Mouse (Mus musculus): Measurements from ENCODE around the gene Galm.
A peak's percentile ranks its signal among the peaks of the same experiment; 100 is the strongest.

Gene Galm

DNA sequence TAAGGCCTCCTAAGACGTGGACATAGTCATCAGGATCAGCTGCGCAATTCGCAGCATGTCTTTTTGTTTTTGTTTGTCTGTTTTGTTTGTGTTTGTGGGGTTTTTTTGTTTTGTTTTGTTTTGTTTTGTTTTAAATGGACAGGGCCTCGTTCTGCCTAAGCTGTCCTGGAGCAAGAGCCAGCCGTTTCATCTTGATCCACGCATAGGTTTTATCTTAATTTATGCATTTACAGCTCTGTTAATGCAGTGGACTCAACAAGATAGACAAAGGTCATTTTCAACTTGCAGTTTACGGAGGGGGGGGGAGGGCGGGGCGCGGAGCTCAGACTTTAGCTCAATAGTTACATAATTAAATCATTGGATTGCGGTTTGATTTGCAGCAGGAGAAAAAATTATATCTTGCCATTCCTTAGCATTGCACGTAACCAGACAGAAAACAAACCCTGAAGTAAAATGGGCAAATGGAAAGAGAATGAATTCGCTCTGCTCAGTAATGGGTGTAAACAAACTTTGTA lies 1.3 kb downstream of the Galm start:
- DNase-seq (ENCODE audit: low spot score), result no peak

DNA sequence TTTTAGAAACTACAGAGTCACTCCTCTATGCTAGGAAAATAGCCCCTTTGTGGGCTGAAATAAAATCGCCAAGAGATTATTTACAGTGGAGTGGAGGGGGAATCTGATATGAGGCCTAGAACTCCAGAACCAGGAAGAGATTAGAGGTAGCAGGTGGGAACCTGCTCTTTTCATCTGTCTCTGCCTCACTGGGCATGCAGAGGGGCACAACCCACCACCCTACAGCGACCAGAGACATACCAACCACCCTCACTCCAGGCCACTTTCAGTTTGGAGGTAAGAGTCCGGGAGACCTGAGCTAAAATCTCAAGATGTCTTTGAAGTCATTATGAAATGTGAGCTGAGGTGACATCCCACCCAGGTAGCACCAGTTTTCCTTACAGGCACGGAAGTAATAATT lies 2.1 kb downstream of the Galm start:
- DNase-seq (ENCODE audit: low spot score), result no peak

DNA sequence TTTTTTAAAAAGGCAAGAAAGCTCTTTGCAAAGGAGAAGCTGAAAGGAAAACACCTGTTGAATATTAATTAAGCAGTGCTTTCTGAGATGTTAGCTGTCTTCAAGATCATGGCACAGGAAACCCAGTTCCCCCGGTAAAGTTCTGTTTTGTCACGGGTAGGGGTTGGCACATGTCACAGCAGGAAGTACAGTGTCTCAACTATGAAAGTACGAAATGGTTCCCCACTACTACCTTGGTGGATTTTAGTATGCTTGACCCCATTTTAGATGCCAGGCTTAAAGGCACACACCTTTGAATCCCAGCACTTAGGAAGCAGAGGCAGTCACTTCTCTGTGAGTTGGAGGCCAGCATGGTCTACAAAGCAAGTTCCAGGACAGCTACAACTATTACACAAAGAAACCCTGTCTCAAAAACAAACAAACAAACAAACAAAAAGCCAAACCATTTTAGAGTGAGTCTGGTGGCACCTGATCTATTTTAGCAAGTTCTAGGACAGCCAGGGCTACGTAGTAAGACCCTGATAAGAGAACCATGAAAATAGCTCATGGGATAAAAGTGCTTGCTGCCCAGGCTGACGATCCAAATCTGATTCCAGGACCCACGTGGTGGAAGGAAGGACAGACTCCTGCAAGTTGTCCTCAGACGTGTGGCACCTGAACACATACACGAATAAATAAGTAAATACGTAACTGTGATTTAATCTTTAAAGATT lies 3.6 kb downstream of the Galm start:
- peak; percentile 51 for DNase-seq (ENCODE audit: low spot score)

DNA sequence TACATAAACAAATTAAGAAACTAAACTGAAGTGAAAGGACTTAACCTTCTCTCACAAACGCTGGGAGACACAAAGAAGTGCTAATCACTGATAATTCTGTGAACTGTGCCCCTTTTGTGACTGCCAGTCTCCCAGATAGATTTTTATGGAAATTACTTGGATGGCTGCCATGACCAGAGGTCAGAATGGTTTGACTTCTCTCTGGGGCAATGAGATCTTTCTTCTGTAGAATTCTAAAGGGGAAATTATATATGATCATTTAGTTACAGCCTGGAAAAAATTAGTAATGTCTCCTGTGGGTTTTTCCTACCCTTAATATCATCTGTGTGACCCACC lies 4.1 kb downstream of the Galm start:
- DNase-seq (ENCODE audit: low spot score), result no peak

DNA sequence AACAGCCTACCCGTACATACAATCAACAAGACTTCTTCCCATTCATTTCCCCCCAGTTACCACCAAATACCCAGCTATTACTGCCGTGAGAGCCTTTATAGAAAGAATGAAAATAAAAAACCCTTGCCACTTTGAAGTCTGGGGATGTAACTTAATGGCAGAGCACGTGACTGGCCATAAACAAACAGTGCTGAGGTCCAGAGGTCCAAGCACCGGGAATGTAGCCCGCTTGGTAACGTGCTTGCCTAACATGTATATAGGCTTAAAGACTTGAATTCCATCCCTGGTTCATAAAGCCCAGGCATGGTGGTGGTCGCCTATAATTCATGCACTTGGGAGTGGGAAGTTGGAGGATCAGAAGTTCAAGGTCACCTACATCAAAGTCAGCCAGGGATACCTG lies 4.6 kb downstream of the Galm start:
- no peak for DNase-seq (ENCODE audit: low spot score)

DNA sequence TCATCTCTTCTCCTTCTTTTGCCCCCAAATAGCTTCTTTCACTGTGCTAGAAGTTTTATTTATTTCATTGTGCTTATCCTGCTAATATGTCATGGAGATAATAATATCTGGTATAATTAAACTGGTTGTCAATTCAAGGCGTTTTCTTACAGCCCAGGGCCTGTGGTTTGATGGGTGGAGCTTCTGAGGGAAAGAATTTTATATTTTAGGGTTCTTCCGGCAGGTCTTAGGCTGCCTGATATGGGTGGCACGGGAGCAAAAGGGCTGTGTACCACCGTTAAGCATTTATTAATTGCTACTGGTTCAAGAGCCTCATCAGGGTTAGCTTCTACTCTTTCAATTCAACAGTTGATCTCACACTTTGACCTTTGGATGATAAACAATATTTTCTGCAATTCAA lies 5.2 kb downstream of the Galm start:
- DNase-seq (ENCODE audit: low spot score), result peak; percentile 7

DNA sequence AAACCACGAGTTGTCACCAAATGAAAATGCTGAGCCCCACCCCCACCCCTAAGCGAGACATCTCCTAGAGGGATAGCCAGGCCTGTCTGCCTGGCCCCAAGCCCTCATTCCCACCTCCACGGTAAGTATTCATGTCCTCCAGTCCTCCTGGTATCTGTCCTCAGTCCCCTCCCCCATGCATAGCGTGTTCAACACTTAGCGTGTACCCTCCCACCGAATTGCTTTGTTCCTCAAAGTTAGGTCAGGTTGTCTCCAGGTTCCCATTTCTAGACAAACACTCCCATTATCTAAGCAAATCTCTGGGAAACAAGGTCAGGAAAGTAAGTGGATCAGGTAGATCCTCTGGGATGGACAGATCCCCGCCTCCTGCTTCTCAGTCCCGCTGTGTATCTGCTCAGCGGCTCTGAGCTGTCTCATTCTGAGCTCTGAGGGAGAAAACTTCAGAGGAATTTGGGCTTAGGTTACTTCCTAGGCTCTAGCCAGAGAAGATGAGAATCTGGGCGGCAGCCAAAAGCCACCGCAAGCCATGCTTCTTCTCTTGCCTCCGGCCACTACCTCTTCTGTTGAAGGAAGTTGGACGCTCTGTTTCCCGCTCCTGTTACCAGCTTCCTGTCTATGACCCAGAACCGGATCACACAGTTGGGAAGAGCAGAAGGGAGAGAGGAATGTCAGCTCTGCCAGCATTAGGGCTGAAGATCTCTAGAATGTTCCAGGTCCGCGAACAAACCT lies 11.3 kb downstream of the Galm start:
- peak; percentile 27 for DNase-seq (ENCODE audit: low spot score)

DNA sequence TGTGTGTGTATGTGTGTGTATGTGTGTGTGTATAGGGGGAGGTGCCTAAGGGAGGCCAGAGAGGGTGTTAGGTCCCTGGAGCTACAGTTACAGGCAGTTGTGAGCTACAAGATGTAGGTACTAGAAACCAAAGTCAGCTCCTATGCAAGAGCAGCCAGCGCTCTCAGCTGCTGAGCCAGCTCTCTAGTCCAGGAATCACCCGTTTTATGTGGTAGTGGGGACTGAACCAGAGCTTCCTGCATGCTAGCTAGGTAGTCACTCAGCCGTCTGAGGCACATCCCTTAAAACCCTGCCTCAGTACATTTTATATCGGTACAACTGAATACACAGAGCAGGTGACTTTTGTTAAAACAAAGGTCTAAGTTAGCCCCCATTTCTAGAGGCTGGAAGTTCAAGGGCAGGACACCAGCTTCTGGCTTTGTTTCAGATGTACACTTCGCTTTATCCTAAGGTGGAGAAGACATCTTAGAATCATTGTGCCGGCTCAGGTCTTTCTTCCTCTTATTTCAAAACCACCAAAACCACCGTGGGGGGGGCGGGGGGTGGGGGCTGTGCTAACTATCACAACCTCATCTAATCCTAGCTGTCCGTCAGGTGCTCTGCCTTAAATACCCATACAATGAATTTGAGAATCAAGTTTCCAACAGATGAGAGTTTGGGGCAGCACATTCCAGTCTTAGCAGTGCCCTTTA lies 12.6 kb downstream of the Galm start:
- DNase-seq (ENCODE audit: low spot score), result peak; percentile 63

DNA sequence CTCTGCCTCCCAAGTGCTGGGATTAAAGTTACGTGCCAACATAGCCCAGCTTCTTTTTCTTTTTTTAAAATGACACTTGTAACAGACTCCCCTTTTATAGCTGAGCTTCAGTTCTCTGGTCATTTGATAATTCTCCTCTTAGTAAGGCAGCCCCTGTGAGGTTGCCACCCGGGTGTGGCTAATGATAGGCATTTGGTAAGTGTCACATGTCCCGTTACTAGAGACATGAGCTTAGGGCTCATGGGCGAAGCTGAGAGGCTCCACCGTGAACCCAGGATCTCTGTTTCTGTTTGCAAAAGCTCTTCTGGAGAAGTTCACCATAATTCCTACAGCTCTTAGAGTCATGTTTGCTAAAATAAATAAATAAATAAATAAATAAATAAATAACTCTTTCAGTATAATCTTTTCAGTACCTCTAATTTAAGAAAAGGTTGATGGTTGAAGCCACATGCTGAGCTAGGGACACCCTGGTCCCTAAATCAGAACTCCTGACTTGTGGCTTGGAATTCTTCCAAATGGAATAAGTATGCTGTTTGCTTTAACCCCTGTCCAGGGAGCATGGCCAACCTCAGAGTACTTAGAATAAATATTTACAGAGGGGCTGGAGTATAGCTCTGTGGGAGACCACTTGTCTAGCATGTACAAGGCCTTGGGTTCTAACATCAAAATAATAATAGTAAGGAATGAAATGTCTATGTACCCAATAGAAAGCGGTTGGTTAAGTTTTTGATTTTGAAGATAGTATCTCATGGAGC lies 16.4 kb downstream of the Galm start:
- DNase-seq (ENCODE audit: low spot score), result no peak

DNA sequence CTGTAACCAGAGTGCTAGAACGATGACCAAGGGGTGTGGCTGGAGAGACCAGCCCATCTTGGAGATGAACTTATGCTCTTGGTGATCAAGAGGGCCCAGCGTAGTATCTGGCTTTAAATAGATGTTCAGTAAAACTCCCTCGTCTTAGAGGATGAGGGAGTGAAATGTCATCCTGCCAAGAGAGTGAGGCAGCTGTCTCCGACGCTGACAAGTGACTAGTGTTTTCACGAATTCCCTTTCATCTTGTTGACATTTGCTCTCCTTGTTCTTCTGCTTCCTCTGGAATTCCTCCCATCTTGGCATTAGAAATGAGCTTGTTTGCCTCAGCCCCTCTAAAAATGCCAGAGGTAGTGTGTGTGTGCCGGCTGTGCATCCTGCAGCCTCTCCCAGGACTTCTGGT lies 17.9 kb downstream of the Galm start:
- DNase-seq (ENCODE audit: low spot score), result no peak

DNA sequence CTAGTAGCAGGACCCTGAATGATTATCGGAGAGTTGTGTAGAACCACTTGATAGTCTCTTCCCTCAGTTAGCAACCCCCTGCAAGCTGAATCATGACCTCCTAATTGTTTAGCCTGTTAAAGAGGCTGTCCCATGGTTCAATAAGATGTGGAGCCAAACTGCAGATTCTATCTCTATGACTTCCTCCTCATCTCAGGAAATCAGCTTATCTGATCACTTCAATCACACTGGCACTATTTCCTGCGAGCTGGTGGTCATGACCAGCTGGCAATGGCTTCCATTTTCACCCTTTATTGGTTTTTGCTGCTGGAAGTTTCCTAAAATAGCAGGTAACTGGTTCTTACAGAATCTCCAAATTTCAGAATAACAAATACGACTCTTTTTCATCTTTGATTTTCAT lies 18.5 kb downstream of the Galm start:
- peak; percentile 36 for DNase-seq (ENCODE audit: low spot score)

DNA sequence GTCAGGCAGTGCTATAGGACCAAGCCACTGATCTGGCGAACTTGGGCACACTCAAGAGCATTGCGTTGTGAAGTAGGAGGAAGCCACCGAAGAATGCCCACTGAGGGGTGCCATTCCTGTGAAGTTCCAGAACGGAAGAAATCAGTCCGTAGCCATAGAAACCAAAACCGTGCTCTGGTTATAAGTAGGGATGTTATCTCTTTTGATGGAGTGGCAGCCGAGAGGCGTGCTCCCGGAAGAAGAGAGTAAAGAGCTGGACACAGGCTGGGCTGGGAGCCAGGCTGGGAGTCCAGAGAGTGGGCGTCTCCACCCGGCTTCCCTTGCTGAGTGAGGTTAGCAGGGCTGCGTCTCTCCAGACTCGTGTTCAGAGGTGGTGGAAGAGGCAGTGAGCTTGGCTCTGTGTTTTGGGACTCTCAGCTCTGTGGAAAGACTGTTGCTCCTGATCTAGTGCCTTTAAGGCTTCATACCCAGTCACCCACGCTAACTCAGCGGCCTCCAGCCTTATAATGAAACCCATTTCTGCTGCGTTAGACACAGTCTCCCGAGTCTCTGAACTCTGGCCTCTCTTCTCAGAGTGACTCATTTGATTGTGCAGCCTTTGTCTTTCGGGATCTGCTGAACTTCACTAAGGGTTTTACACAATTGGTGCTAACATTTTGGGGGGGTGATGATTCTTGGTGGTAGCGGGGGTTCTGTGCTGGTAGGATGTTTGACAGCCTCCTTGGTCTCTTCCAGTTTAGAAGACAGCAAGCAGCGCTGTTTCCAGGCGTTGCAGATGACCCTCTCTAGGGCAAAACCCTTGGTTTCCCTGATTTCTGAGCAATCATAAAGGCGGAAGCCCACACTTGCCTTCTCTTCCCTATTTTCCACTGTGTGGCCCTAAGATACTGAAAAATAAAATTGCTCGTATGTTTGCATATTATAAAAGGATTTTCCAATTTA lies 21.1 kb downstream of the Galm start:
- DNase-seq (ENCODE audit: low spot score), result no peak

DNA sequence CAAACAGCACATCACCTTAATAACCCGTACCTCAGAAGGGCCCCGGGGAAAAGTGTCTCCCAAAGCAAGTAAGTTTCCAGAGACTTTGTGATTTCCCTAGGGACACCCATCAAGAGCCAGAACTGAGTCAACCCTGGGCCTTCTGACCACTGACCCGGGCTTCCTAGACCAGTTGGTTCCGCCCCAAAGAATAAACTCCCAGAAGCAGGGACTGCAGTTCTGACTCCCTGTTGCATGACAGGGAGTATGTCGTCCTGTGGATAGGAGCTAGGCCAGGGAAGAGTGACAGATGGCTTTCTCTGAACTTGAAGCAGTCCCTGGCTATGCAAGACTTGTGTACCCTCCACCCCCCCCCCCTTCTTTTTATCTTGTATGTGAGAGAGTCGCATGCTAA lies 21.7 kb downstream of the Galm start:
- DNase-seq (ENCODE audit: low spot score), result no peak

DNA sequence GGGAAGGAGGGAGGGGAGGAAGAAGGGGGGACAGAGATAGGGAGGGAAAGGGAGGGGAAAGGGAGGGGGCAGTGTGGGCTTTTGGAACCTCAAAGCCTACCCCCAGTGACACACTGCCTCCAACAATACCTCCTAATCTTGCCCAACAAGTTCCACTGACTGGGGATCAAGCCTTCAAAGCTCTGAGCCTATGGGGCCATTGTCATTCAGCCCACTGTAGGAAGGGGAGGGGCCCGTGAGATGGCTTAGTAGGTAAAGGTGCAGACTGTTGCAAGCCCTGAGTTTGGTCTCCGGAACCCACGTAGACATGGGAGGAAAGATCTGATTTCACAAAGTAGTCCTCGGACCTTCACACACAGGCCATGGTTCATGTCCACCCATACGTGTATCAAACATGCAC lies 24.1 kb downstream of the Galm start:
- no peak for DNase-seq (ENCODE audit: low spot score)

DNA sequence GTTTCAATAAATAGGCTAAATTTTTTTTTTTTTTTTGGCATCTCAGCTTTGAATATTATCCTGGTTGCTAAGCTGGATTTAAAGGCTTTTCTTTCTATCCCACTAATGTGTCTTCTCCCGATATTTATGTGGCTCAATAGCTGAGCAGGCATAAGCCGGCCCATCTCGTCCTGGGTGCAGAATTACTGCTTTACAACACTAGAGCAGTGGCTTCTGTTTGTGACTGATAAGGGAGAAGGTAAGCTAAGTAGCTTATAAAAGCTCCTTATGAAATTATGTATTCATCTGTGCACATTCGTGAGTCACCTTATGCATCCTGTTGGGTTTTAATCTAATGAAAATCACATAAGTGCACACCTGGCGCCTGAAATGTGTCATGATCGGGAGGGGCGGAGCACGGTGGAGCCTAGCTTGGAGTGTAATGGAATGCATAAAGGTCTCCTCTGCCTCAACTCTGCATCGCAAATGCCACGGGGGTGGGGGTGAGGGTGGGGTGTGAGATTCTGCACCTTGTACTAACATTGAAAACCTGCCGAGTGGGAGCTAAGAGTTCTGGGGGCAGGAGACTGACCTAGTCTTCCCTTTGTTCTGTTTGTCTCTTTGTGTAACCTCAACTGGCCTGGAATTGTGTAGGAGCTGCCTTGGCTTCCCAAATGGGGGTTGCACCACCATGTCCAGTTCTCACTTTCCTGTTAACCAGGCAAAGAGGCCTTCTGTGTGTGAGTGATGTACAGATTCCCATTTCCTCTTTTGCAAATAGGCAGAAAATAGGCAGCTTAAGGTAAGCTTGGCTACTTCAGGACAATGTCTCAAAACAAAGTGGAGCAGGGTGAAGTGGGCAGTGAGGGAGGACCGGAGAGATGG lies 25.7 kb downstream of the Galm start:
- no peak for DNase-seq (ENCODE audit: low spot score)

DNA sequence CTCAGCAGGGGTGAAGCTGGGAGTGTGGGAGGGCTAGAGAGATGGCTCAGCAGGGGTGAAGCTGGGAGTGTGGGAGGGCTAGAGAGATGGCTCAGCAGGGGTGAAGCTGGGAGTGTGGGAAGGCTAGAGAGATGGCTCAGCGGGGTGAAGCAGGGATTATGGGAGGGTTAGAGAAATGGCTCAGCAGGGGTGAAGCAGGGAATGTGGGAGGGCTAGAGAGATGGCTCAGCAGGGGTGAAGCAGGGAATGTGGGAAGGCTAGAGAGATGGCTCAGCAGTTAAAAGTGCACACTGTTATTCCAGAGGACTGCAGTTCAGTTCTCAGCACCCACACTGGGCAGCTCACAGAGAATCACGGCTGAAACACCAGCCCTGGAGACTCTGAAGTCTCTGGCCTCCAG lies 26.4 kb downstream of the Galm start:
- no peak for DNase-seq (ENCODE audit: low spot score)

DNA sequence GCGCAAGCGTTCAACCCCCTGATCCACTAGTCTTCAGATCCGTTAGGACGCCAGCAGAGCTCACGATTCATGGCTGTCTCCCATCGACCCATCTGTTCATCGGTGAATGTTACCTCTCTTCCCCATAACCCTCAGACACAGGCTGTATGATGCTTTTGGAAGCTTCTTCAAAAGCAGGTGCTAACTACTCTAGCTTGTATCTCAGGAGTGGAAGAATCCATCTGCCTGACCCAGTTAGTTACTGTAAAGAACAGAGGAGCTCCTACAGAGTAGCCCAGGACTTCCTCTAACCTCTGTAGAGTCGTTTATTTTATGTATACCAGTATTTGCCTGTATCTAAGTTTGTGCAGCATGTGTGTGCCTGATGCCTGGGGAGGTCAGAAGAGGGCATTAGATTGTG lies 29.6 kb downstream of the Galm start:
- no peak for DNase-seq (ENCODE audit: low spot score)

DNA sequence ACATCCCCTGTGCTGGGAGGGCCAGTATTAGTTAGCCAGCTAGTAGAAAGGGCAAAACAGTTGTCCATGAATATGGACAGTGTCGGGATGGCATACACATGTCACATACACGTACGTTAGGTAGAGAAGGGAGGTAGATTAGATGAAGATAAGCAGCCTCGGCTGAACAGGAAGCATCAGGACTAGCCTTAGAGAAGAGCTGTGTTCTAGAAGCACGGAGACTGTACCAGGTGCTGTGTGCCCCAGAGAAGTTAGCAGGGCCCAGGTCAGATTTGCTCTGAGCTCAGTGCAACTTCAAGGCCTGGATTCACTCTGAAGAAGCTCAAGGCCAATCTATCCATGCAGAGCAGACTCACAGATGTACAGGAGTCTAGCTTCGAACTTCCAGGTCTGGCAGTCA lies 30.2 kb downstream of the Galm start:
- no peak for DNase-seq (ENCODE audit: low spot score)

DNA sequence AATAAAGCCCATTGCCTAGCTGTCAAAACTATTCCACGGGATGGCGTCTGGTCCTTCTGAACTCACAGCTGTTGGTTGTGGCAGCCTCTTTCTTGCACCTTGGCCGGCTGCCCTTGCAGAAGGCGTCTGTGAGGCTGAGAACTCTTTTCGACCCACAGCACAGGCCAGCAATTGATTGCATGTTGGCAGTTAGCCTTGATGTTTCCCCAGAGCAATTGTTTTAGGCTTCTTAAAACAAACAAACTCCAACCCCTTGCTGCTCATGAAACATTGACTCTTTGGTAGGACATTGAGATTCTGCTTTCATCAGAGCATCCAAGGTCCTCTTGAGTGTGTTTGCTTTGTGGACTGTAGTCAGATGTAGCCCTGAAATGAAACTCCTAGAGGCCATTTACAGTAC lies 33.2 kb downstream of the Galm start:
- no peak for DNase-seq (ENCODE audit: low spot score)

DNA sequence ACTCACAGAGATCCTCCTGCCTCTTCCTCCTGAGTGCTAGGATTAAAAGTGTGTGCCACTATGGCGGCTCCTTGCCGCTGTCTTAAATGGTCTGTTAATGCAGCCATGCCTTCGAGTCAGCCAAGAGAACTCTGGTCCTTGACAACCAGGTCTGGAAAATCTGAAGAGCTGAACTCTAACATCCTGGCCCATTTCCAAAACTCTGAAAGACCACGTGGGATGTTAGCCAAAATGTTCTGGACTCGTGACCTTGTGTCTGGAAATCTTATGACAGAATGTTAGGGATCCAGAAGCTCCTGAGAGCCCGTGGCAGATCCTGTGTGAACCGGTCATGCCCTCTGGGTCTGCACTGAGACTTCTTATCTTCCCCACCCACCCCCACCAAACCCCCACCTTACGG lies 36.7 kb downstream of the Galm start:
- DNase-seq (ENCODE audit: low spot score), result no peak
